Mouse (Mus musculus) embryo, embryonic 10 days (tissue): ENCODE results near the gene Kcnq4.

Experiments
- DNase-seq: peaks from one replicate; pipeline ENCODE4 v3.0.0-alpha.2; 2015; ENCODE audit warnings: low spot score

Gene Kcnq4

DNA sequence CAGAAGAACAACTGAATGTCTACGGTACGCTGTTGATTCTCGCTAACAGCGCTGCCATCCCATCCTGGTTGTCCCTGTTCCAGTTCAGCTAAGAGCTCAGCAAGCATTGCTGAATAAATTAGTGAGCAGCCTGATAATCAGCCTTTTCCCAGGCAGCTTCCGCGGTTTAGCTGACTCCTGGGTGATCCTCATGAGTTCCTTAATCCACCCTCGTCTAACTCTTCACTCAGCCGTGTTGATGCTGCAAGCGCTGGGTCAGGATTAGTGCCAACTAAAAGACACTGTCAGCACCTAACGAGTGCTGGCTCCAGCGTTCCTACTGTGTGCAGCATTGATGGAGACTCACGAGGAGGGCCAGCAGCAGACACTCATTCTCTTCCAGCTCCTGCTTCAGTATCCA is 77.4 kb downstream of the Kcnq4 start:
- DNase-seq = no peak

DNA sequence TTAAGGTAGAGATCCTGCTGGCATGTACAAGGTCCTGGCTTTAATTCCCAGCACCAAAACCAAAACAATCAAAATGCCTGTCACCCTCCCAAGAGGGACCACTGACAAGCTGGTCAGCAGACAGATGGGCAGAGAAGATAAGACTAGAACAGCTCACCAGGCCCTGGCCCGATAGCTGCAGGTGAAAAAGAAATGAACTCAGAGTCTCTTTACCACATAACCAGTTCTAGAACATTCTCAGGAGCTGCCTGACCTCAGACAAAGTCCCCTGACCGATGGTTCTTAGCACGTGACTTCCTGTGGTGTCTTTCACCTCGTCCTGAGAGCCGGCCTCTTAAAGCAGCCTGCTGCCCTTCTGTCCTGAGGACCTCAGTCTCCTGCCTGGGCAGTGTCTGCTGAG is 78.8 kb downstream of the Kcnq4 start:
- DNase-seq = no peak

DNA sequence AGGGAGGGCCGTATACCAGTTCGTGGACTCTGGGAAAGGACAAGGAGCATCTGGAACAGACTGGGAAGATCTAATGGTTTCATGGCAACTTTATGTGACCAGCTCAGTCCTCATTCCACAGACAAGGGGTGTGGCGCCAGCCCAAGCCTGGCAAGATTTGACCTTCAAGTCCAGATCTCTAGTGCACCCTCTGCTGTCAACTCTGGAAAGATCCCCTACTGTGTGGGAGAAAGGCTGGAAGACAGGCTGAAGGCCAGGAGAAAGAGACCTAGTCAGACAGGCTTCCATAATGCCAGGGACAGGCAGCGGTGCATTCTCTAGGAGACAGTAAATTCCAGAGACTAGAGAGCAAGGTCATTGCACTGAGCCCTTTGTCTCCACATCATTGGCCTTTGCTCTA is 79.9 kb downstream of the Kcnq4 start:
- DNase-seq = no peak

DNA sequence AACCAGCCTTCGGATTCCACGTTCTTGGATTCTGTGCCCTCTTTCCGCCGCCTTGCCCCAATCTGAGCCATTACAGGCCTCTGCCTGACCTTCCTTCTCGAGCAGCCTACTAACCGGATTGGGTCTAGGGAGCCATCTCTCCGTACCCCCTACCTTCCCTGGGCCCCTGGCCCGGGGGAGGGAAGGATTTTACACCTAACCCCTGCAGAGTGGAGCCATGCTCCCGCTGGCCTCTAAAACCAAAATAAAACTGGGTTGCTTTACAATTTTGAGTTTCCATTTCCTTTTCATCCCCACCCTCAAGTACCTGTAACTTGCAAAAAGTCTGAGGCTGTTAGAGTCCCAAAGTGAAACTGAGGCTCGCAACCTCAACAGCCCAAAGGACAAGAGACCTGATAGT is 80.9 kb downstream of the Kcnq4 start:
- DNase-seq = no peak

DNA sequence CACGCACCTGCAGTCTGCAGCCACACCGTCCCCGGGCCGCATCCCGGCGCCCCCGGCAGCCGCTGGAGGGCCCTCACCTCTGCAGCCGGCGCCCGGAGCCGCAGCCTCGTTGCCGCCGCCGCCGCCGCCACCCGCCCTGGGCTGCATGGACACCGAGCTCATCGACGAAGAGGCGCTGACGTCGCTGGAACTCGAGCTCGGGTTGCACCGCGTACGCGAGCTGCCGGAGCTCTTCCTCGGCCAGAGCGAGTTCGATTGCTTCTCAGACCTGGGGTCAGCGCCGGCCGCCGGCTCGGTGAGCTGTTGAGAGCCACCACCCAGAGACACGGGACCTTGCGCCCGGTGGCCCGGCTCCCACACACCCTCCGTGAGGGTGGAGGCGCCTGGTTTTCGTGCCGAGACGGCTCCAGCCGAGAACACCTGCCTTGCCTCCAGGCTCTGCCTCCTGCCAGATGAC is 81.3 kb downstream of the Kcnq4 start:
- peak; percentile 81 for DNase-seq

DNA sequence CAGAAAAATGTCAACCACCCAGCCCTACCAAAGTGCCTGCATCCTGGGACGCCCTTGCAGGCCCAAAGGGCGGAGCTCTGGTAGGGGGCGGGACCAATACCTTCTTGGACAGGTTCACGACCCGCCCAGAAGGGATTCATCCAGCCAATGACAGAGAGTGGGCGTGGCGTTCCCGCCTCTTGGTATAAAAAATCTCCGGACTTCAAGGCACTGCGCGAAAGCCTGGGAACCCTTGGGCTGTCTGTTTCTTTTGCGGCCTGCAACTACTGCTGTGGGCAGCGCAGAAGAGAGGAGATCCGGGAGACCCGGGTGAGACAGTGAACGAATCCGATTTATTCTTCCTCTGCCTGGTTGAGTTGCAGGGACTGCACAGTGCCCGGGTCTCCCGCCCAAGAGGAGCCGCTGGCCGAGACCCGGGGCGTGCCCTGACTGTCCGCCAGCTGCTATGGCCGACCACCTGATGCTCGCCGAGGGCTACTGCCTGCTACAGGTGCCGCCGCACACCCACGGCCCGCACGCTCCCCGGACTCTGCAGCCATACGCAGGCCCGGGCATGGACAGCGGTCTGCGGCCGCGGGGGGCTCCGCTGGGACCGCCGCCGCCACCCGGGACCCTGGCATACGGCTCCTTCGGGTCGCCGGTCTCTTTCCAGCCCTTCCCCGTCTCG is 81.9 kb downstream of the Kcnq4 start, which contains the start of gene Cited4:
Gene Cited4, plus strand, starts transcription at position 215 of the 667 bp plus-strand sequence.
- peak; percentile 96 for DNase-seq

DNA sequence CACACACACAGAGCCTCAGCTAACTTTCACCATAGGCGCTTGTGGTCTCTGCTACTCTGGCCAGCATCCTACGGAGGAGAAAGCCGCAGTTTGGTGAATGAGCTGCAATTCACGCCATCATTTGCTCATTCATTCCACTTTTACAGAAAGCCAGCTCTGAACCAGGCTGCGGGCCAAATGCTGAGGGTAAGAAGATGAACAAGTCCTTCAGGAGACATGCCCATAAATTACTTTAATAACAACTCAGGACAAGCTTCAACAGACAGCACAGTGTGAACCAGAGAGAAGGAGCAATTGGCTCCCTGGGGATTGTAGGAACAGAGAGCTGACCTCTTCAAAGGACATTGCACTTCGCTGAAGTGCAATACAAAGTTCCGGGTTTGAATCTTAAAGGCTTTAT is 82.6 kb downstream of the Kcnq4 start:
- DNase-seq = no peak

DNA sequence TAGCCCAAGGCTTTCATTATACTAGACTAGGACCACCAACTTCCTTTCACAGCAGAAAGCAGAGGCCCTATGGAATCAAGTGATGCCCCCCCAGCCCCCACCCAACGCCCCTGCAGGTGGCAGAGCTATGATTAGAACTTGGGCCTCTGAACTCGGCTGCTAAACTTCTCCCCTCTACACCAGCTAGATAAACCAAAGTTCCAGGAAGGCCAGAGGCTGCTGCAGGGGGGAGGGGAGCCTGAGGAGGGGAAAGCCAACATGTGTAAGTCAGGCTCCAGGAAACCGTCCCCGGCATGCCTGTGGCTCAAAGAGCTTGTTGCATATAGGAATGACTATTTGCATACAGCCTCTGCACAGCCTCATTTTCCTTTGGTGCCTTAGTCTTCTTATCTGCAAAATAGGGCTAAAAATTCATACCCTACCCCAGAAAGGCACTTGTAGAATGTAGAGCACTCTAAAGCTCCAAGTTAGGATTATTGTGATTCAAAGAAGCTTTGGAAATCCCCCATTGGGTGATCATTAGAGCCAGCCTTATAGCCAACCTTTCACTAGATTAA is 83.2 kb downstream of the Kcnq4 start:
- DNase-seq = peak; percentile 56

DNA sequence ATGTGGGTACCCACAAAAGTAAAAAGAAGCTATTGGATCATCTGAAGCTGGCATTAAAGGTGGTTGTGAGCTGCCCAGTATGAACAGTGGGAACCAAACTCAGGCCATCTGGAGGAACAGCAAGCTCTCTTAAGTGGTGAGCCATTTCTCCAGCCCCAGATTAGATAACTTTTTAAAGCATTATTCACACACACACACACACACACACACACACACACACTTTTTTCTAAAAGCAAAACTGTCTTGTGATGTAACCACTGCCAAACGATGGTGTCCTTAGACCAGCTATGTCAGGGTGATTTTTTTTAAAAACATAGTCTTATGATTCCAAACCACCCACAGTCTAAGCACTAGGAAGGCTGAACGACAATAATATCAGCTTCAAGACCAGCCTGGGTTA is 83.8 kb downstream of the Kcnq4 start:
- no peak for DNase-seq

DNA sequence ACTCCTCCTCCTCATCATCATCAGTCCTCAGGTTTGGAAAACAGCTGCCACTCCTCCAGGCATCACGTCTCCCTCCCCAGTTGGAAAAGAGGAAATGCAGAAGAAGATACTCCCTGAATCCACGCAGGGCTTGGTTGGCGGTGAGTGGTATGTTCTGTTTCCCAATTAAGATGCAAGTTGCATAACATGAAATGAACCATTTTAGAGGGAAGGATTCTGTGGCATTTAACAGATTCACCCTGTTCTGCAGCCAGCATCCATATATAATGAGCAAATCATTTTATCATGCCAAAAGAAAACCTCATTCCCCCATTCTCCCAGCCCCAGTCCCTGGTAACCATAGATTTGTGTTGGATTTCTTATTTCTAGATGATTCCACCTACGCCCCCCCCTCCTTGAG is 87.9 kb downstream of the Kcnq4 start:
- DNase-seq = no peak

DNA sequence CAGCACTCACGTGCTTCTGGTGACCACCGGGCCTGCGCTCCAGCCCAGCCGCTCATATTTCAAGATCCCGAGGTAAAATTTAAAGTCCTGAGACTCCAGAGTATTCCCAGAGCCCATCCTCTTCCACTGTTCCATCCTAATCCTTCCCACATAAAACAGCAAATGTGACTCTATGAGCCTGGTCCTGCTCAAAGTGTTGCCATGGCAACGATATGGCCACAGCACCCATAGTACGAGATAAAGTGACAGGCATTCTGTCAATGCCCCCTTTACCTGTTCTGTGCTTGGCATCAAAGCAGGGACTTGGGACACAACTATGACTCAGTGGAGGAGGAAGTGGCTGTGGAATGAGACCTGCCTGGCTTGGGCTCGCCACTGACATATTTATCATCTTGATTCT is 92.5 kb downstream of the Kcnq4 start:
- no peak for DNase-seq

DNA sequence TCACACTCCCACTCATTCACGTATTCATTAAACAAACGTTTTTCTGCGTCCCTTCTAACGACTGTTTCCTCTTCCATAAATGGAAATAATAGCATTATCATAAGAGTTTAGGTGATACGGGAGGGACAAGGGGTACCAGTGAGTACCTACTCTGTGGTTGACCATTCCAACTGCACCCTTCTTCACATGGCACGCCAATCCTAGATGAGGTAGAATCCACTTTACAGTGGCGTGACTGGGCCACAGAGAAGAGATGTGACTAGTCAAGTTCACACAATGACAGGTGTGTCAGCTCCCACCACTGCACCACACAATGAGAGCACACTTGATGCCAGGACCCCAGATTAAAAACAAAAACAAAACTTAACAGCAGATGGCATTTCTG is 98.2 kb downstream of the Kcnq4 start:
- no peak for DNase-seq

DNA sequence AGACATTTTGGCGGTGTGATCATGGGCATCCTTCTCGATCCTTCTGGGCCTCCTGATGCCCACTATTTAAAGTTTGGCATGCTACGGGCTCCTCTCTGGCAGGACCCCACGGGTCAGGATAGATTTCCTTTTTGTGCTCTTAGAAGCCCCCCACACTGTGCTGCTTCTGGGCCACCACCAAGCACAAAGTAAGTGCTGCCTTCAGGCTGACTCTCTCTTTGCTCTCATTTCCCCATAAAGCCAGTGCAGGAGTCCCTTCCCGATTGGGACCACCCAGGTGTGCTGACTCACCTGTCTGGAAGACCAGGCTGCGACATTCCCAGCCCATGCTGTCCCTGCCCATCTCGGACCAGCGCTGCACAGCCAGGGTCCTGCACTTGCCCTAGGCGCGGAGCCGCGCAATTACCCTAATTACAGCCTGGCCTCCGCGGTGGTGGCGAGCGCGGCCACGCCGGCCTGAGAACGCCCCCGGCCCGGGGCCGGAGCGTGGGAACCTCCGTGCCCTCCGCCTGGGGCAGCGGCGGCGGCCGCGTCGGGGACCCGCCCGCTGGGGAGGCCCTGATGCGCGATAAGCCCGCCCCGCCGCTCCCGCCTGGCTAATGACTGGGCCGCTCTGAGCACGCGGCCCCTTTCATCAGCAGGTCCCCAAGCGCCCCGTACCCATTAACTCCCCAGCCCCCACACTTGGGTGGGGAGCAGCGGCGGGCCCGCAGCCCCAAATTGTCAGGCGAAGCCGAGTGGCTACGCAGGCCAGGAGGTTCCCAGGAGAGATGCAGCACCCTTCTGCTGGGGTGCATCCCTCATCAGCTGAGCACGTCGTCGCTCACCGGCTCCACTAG is 98.8 kb downstream of the Kcnq4 start:
- peak; percentile 62 for DNase-seq
